Mouse (Mus musculus) frontal cortex, adult (tissue): ENCODE results near the gene Fbxo11.
"Not testable (repeated sequence)": the region's sequence is repeated elsewhere in the genome, so short reads cannot be mapped to it uniquely, and the experiment has no call there.

ENCODE experiments used
- ATAC-seq: cut with Nextera tagmentation; 2 replicates; pipeline ENCODE4 v1.9.2; 2017; ENCODE audit warnings: mild to moderate bottlenecking, moderate library complexity, mixed read lengths; ENCODE audit not compliant: low TSS enrichment

Gene Fbxo11

DNA sequence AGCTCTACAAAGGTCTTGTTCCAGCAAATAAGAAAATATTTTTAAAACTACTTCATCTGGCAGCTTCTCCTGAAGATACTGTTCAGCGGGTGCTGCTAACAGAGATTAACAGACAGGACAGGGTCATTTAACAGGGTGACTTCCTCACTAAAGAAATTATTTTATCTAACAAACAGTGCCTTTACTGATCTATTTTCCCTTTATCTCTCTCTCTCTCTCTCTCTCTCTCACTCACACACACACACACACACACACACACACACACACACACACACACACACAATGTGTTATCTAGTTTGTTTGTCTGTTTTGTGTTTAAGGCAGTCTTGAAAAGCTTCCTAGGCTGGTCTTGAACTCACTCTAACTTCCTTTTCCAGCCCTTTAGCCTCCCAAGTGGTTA lies 50.6 kb downstream of the Fbxo11 start:
- no peak for ATAC-seq

GRCm38 (mm10) chr17:88006956-88007355 lies 58.1 kb downstream of the Fbxo11 start:
- ATAC-seq: no peak

GRCm38 (mm10) chr17:88004892-88005291 lies 60.2 kb downstream of the Fbxo11 start:
- no peak for ATAC-seq

GRCm38 (mm10) chr17:87997808-87998207 lies 67.3 kb downstream of the Fbxo11 start:
- ATAC-seq: no peak

DNA sequence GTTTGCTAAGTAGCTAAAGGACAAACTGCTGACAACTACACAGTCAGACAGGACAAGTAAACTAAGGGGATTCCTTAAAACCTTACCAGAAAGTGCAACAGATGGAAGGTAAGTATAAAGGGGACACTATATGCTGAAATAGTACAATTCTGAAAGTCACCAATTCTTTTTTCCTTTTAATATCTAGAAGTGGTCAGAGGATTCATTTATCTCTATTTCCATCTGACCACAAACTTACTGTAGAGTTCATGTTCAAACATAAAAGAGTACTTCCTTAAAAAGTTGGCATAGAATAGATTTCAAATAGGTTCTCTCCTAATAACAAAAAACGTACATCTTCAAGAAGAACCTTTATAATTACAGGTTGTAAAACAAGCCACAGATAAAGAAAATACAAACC lies 71.8 kb downstream of the Fbxo11 start:
- ATAC-seq: no peak

- ATAC-seq: no peak
Observed at GRCm38 (mm10) chr17:87992154-87992553, 72.9 kb downstream of the Fbxo11 start.

GRCm38 (mm10) chr17:87987507-87987906 lies 77.6 kb downstream of the Fbxo11 start:
- peak; percentile 39 for ATAC-seq

GRCm38 (mm10) chr17:87985916-87986315 lies 79.2 kb downstream of the Fbxo11 start:
- ATAC-seq: no peak

- no peak for ATAC-seq
Observed at GRCm38 (mm10) chr17:87984440-87985214, 80.5 kb downstream of the Fbxo11 start.

DNA sequence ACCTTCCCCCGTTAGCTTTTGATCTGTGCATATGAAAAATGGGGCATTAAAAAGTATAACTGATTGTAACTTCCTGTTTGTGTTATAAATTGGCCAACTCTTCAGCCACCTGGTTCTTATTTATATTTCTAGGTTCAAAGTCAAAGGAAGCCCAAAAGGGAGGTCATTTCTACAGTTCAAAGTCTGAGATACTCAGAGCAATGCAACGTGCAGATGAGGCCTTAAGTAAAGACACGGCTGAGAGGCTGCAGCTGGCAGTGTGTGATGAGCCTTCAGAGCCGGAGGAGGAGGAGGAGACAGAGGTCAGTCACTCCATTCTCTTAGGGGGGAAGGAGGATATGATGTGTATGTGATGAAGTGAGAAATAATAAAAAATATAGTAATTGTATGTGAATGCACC lies 81.8 kb downstream of the Fbxo11 start:
- ATAC-seq: no peak

- no peak for ATAC-seq
Observed at GRCm38 (mm10) chr17:87982112-87982511, 83.0 kb downstream of the Fbxo11 start.

DNA sequence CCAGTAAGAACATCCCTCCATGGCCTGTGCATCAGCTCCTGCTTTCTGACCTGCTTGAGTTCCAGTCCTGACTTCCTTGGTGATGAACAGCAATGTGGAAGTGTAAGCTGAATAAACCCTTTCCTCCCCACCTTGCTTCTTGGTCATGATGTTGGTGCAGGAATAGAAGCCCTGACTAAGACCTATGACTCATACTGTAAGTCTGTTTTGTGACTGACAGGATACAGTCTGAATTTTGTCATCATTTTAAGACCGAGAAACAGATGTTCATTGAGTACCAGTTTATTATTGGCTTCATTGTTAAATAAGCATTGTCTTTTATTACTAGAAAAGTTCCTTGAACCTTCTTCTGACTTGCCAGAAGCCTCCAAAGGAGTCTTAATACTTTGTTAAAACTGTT lies 85.4 kb downstream of the Fbxo11 start:
- ATAC-seq: not testable (repeated sequence)

DNA sequence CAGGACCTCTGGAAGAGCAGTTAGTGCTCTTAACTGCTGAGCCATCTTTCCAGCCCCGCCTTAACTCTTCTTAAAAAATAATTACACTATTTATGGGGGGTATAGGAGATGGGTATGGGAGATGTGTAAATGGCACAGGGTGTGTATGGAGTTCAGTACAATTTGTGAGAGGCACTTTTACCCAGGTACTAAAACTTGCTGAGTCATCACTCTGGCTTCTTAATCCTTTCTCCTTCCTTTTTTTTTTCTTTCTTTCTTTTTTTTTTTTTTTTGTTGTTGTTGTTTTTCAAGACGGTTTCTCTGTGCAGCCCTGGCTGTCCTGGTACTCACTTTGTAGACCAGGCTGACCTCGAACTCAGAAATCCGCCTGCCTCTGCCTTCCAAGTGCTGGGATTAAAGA lies 88.2 kb downstream of the Fbxo11 start:
- ATAC-seq: not testable (repeated sequence)

- no peak for ATAC-seq
Observed at GRCm38 (mm10) chr17:87976154-87976806, 88.8 kb downstream of the Fbxo11 start.

- ATAC-seq: peak; percentile 48
Observed at GRCm38 (mm10) chr17:87975229-87975853, 89.8 kb downstream of the Fbxo11 start.

DNA sequence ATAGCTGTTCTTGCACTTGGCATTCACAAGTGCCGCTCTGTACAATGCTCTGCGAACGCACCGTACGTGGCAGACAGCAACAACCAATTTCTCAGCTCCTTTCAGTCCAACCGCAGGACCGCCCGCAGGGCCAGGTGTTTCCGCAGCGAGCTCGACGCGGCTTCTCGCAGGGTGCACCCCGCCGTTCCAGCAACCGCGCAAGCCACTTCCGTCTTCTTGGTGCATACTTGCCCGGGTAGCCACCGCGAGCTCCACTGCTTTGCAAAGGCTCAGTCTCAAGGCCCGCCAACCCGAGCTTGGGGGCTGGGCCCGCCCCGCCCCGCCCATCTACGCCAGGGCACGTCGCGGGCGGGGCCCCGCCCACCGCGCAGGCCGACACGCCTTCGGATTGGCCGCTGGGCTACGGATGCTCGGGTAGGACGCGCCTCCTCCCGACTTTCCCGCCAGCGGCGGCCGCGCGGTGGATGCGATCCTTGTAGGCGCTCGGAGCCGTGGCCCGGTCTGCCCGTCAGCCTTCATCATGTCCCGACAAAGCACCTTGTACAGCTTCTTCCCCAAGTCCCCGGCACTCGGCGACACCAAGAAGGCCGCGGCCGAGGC lies 90.4 kb downstream of the Fbxo11 start, which contains the start of gene Msh6:
Gene Msh6 (plus strand): TSS at position 434 of the 600 bp plus-strand sequence.
- ATAC-seq: peak; percentile 94

DNA sequence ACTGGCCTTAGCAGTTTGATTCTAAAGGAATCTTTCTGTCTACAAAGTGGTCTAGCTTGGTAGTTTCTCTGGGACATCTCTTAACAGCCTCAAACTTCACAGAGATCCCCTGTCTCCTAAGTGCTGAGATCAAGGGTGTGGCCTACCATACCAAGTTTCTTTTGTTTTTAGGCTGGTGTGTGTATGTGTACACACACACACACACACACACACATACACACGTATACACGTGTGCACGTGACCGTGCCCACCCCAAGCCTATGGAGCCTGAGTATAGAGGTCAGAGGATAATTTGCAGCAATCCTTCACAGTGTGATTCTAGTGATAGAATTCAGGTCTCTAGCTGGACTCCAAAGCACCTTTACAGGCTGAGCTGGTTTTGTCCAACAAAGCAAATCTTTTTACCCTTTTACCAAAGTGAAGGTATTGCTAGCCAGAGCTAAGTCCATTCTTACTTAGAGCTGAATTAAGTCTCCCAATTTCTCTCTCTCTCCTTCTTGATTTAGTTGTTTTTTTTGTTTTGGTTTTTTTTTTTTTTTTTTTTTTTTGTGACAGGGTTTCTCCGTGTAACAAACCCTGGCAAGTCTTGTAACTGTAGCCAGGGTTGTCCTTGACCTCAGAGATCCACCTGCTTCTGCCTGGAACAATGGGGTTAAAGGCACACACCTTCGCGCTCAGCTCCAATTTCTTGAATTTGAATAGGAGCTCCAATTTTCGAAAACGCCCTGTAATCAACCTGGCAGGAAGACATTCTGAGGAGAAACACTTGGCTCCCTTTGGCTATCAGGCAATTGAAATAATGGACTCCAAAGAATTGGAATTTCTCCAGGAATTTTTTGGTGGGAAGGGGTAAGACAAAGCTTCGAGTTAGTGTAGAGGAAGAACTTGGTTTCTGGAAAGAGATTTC lies 91.6 kb downstream of the Fbxo11 start:
- no peak for ATAC-seq

- ATAC-seq: no peak
Observed at GRCm38 (mm10) chr17:87972856-87973255, 92.2 kb downstream of the Fbxo11 start.

GRCm38 (mm10) chr17:87971696-87972591 lies 93.1 kb downstream of the Fbxo11 start:
- not testable (repeated sequence) for ATAC-seq

DNA sequence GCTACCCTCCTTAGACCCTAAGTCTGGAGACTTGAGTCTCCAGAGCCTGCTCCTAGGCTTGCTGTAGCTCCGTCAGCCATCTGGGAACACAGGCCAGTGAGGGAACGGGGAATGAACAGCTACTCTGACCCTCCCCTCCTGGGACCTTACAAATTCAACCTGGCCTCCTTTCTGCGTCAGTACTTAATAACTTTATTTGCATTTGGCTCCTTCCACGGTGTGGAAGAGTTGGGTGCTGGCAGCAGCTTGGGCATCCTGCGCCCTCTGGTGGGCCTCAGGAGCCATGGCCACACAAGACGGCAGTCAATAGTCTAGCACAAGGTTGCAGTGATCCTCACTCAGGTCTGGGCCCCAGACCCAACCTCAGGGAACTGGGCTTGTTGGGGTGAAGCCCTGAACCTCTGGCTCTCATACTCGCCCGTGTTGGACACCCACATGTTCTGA lies 96.6 kb downstream of the Fbxo11 start:
- peak; percentile 97 for ATAC-seq
